Mouse (Mus musculus) yolk sac, embryonic 10.5 days (tissue): ENCODE measurements around the gene Nt5c1a.
"Not testable (repeated sequence)": the region's sequence is repeated elsewhere in the genome, so short reads cannot be mapped to it uniquely, and the experiment has no call there.

ENCODE experiments used
- DNase-seq: peaks from one replicate; pipeline ENCODE4 v3.0.0-alpha.2; 2017; ENCODE audit warnings: low spot score

Gene Nt5c1a

DNA sequence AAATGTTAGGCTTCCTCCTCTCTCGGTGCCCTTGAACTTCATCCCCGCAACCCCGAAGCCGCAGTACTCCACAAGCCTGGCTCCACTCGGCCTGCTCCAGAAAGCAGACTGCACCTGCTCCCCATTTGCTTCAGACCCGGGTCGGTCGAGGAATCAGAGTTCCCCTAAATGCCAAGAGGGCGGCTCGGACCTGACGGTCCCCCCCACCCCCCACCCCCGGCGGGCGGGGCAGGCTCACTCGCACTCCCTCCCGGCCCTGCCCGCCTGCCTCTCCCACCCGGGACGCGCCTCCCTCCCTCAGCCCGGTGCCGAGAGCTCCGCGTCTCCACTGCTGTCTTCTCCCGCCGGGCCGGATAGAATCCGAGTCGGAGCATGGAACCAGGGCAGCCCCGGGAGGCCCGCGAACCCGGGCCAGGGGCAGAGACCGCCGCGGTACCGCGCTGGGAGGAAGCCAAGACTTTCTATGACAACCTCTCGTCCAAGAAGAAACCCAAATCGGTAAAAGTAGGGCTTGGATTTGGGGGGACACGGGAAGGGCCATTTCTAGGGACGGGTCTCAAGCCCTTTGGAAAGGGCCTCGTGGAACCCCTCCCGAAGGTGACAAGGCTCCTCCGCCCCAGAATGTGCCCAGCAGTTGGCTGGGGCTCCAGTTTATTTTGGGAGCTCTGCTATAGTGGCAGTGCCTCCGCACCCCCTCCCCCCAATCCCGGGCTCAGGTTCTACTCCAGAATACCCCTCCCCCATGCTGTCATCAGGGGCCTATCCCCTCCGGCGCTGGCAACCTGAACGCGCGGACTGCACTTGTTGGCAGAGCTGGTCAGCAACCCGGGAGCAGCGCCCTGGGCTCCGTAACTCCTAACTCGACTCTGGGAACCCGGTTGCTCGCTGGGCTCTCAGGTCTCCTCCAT, at the start of gene Nt5c1a:
Gene Nt5c1a (plus strand): TSS at position 319 of the 908 bp plus-strand sequence.
- no peak for DNase-seq

DNA sequence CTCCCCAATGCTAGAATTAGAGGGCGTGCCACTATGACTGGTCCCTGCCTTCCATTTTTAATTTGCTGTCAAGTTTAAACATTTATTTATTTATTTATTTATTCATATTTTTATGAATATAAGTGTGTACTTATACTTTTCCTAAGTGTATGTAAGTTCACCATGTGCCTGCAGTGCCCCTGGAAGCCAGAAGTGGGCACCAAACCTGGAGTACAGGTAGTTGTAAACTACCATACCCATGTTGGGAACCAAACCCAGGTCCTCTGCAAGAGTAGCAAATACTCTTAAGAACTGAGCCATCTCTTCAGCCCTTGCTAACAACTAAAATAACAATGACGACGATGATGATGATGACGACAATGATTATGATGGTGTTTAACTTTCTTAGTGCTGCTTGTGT, 49.3 kb upstream of the Nt5c1a start:
- DNase-seq = no peak

DNA sequence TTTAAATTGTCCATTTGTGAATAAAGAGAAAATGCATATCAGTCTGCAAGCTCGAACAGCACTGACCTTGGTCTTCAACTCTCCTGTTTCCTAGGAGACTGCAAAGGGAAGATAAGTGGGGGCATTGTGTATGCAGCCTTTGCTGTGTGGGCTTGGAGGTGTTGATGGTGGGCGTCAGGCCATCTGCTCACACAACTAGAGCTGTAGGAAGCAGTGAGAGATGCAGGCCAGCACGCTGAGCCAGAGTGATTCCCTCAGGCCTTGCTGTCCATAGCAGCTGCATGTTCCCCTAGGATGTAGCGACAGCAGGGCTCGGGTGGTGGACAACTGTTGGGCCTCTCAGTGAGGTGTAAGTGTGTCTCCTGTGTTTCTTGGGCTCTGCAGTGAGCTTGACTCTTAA, 48.3 kb upstream of the Nt5c1a start:
- DNase-seq = no peak

DNA sequence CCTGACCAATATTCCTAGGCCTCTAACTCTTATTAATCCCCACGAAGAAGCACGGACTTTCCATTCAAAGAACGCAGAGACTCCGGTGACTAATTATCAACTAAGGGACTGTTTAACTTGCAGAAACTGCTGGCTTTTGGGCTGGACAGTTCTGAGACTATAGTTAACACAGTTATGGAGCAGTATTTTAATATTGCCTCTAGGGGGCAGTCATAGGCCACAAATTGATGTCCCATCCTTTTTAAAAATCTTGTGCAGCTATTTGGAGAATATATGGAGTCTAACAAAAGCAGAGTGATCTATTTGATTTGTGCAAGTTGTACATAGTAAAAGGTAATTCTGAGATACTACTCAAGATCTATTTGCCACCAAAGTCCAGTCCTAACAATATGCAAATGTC, 46.3 kb upstream of the Nt5c1a start:
- DNase-seq = peak; percentile 11

DNA sequence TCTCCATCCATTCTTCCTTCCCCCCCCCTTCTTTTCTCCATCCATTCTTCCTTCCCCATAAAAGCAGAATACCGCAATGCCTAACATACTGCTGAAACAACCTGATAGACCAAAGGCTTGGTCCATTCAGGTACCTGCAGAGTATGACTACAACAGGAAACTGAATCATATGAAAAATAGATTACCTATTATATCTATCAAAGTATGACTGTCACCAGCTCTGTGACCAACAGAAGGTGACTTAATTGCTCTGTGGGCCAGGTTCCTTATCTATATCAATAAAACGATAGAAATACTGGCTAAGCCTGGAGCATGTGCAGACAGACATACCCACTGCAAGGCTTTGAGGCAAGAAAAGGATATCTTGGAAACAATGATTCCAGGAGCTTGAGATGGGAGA, 45.9 kb upstream of the Nt5c1a start:
- no peak for DNase-seq

DNA sequence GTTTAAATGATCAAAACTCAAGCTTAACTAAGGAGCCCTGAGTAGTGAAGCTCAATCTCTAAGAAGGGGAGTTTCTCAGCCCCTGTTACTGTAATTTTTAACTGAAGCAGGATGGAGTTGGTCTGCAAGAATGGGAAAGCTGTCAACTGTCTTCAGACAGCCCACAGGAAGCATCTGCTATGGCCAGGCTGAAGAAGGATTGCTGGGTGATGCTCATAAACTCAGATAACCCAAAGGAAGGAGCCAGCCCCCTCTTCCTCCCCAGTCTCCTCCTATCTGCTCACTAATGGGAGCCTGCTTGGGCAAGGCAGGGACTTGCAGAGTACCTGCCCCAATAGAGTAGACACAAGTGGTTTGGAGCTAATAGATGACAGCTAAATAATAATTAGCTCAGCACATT, 45.5 kb upstream of the Nt5c1a start:
- DNase-seq = no peak

DNA sequence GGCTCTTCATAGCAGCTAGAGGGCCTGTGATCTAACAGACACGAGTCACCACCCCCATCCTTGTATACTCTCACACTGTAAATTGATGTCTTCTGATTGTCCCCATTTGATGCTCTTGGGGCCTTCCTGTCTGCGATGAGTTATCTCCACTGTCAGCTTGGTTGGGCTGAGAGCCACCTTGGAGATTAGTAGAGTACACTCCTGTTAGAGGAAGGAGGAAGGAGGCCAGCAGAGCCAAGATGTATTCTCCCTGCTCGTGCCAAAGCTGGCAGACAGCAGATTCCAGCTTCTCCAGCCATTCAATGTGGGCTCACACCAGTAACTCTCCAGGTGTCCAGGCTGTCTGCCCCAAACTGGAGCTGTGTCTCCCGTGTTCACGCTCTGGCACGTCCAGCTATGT, 40.7 kb upstream of the Nt5c1a start:
- no peak for DNase-seq

DNA sequence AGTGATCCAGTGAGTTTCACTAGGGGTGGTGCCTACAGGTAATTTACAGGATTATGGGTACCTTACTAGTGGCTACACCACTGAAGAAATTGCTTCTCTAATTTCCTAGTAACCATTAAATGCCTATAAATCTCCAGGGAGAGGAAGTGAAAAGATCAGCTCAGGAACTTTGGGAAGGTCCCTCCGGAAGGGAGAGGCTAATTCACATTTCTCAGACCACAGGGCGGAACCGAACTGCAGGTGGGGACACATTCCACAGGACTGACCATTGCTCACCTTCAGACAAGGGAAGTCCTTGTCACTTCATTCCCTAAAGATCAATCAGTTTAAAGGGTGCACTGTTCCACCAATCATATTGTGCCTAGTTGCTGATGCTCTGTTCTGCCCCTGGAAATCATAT, 40.1 kb upstream of the Nt5c1a start:
- not testable (repeated sequence) for DNase-seq

DNA sequence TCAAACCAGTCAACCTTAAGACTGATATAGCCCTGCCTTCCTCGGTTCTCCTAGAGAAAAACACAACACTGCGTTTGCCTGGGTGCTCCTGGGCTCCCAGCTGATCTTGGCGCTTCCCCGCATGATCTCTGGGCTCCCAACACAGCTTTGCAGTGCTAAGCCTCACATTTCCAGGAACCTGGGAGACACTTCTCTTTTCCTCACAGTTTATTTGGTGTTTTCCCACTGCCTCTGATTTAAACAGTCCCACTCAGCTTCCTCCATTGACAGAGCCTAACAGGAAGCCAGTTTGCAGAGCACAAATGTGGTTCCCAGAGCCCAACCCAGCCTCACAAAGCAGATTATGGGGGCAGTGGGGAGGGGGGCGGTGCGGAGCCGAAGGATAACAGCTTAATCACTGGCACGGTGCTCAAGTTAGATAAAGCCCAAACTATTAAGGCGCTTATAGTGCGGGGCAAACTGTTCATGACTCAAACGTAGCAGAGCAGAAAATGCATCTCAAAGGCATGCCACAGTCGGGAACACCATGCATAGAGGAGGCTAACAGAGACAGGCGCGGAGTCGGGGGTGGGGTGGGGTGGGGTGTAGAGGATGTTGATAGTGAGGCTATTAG, 38.9 kb upstream of the Nt5c1a start:
- DNase-seq = no peak

DNA sequence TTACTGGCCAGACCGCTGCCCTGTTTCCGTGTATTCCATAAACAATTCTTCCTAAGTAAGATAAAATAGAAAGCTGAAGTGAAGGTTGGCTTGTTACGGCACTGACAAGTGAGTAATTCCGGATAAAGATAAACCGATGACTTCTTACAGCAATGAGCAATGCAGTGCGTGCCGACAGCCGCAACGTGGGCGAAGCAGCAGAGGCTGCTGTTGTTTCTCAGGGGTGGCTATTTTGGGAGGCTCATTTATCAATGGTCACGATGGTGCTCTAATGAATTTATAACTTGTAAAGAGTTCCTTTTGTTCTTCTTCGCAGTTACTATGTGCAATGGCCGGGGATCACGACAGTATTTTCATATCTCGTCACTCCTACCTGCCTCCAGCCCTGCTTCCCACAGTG, 37.1 kb upstream of the Nt5c1a start:
- no peak for DNase-seq

DNA sequence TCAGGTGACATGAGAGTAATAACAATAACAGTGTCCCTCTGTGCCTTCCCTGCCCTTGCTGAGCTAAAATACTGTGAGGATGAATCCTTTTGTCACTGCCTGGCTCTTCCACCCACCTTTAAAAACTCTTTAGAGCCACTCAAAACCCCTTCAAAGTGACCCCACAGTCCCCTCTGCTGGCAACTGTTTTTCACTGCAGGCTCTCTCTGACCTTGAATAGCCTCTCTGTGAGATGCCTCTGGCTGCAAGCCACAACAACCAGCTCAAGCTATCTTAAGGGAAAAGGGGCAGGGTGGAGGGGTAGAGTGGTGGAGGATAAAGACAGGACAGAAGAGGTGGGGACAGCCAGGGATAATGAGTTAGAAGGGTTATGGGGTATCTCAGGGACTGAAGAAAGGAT, 29.5 kb upstream of the Nt5c1a start:
- no peak for DNase-seq

DNA sequence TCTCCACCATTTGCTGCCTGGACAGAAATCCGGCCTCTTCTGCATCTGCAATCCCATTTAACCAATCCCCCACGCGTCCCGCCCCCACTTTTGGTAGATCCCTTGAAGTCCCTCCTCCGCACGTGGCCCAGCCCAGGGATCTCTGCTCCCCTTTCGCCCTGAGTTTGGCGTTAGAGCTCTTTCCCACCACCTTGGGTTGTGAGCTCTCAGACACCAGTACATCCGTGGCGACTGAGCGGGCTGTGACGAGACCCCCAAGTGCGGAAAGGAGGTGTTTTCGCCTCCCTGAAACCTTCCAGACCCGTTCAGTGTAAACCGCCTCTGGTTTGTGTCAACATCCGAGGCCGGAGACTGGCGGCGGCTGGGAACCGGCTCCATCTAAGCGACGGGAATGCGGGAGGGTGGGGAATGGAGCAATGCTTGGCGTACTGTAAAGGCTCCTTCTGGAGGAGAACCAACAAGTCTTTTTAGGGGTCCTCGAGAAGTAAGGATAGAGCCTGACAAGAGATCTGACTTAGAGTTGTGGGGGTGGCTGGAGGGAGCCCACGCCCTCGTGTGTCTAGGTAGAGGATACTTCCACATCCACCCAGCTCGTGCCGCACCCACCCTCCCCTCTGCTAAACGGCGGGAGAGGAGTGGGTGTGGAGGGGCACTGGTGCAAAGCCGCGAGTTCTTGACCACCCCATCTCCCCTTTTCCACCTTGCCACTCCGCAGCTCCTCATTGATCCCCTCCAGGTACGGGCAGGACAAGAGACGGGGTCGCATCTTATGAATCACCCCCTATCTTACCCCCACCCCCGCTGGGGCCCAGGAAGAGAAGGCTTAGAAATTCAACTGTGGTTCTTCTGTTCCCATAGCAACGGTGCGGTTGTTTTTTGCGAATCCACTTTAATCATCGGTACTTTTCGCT, 18.7 kb upstream of the Nt5c1a start, which contains the start of gene Hpcal4:
Gene Hpcal4 (plus strand): TSS at position 900 of the 911 bp plus-strand sequence.
- DNase-seq = peak; percentile 57

DNA sequence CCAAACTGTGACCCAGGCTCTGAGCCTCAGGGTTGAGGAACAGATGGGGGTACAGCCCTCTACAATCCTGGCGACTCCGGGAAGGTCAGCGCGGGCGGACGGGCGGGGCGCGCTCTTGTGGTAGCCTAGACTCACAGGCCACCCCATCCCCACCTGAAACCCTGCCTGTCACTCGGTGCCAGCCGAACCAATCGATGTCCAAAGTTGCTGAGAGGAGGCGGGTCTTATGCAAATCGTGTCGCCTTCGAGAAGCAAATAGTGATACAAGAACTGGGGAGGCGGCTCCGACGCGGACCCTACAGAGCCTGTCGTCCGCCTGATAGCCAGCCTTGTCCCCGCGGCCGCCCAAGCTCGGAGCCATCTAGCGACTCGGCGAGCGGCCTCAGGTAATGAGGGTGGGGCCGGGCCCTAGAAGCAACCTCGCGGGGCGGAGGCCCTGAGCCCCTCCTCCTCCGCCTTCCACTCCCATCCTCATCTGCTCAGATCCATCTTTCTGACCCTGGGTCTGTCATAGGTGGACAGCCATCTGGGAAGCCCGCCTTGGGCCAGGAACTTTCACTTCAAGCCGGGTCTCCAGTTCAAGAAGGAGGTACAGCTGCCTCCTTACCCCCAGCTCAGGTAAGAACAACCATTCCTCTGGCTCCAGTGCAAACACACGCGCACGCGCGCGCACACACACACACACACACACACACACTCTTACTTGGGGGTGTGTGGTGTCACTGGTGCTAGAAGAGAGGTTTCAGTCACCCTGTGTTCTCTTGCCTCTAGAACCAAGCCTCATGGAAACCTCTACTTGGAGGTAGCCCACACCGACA, 17.9 kb upstream of the Nt5c1a start:
- DNase-seq = peak; percentile 88

DNA sequence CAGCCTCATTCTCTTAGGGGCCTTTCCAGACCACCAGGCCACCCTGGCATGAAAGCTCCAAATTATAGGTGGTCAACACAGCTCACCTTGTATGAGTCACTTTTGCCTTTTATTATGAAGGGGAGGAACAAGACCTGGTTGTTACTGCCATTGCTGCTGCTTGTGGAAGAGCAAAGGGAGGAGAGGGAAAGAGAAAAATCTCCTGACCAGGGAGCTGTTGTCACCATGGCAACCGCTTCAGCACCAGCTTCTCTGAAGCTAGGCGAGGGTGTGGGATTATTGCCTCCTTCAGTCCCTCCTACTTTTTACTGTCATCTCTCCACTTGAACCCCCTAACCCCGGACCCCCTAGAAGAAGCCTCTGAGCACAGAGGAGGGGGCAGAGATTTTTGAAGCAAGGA, 16.5 kb upstream of the Nt5c1a start:
- no peak for DNase-seq

DNA sequence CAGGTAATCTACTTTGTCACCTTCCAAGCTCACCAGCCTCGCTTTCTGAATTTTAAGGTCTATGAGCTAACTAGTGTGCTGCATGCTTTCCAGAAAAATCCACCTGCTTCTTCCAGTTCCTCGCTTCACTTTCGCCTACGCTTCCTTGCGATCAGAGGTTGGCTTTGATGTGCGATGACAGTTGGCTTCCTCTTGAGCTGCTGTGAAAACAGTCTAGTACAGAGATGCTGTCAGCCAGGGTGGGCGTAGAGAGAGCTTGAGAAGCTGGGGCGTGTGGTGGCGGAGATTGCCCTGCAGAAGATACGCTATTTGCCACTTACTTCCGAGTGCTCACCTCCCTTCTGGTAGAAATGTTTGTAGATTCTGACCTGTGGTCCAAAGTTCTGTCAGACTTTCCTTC, 9.0 kb upstream of the Nt5c1a start:
- DNase-seq = no peak

DNA sequence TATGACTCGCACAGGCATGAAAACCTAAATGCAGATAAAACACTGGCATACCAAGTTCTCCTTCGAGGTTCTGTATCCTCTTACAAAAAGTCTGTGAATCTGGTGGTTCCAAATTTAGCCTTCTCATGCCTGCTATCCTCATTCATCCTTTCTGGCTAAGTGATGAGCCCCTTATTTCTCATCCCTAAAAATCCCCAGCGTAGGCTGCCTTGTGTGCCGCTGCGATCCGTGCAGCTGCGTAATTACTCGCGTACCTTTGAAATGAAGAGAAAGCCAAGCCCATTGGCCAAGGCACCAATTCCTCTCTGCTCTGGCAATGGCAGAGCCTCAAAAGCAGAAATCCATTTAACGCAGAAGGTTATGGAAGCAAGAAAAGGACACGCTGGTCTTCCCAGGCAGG, 7.5 kb upstream of the Nt5c1a start:
- DNase-seq = no peak

DNA sequence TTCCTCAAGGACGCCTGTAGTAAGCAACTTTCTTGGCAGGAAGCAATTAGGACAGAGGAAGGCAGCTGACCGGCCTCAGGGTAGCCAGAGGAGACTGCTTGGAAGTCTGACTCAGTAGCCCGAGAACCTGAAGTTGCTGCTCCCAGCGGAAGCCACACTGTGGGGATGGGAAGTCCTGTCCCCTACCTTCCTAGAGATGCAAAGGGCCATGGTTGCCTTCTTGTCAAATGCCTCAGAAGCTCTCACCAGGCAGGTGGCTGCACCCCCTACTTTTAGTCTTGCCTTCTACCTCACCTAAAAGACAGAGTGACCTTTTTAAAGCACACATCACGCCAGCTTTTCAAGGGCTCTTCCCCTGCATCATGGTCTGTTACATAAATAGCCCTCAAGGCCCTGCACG, 4.6 kb upstream of the Nt5c1a start:
- DNase-seq = no peak

DNA sequence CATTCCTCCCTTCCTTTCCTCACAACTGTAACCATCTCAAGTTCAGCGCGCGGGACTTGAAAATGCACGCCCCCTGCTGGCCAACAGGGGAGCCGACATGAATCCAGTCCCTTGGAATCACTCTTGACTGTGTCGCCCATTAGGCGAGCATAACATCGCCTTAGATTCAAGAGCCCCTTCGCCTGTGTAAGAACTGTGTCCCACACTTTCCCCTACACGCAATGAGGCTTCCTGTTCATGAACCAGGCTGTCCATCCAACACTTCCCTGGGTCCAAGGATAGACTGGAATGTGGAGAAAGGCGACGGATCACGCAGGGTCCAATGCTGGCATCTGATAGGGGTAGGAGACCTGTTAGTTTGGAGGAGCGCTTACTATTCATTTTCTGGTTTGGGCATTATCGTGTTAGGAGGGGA, 526 bp upstream of the Nt5c1a start:
- DNase-seq = no peak

DNA sequence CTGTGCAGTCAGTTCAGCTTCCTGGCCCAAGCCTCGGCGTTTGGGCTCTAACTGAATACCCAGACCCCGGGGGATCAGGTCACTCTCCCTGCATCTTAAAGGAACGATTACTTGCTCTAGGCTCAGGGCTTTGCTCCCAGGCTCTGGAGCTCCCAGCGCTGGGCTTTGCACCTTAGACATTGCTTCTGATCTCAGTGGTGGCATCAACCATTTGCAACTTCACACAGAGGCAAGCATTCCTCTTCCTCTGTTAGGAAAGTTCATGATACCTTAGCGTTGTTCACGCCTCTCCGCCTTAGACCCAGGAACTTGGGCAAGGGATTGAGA, 753 bp downstream of the Nt5c1a start:
- no peak for DNase-seq

DNA sequence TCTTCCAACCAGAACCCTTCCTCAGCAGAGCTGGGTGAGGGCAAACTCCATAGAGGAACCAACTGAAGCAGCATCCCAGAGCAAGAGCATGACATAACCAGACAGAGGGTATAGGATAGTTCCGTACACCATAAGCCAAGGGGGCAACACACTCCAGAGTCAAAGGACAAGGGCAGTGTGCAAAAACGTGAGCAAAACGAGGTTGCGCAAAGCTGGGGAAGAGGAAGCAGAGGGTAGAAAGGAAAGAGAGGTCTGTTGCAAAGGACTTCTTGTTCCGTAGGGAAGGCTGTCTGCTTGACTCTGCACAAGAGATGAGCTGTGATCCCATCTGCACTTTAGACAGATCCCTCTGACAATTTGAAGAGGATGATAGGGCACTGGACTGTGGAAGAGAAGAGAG, 6.0 kb downstream of the Nt5c1a start:
- no peak for DNase-seq

DNA sequence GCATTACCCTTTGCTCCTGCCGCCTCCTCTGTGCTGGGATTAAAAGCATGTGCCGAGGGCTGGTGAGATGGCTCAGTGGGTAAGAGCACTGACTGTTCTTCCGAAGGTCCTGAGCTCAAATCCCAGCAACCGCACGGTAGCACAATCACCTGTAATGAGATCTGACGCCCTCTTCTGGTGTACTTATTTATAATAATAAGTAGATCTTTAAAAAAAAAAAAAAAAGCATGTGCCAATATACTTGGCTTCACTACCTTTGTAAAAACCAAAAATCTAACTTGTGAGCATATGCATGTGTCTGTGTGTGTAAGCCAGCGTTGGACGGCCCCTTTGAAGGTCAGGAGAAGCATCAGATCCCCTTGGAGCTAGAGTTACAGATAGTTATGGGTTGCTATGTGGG, 9.7 kb downstream of the Nt5c1a start:
- no peak for DNase-seq

DNA sequence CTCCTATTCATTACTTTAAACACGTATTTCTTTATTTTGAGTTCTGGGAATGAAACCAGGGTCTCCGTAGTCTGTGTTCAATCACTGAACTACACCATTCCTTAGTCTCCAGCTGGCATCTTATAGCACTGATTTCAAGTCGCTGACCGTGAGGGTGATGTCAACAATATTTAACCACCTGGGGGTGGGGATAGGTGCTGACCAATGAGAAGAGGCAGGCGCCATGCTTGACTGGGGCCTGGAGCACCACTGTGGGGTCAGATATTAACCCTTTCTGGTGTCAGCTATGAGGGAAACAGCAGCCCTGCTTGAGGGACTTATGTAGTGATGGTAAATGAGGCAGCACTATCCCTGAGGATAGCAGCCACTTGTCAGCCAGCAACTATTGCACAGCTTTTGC, 10.1 kb downstream of the Nt5c1a start:
- DNase-seq = no peak
